In the genomic region with DNA sequence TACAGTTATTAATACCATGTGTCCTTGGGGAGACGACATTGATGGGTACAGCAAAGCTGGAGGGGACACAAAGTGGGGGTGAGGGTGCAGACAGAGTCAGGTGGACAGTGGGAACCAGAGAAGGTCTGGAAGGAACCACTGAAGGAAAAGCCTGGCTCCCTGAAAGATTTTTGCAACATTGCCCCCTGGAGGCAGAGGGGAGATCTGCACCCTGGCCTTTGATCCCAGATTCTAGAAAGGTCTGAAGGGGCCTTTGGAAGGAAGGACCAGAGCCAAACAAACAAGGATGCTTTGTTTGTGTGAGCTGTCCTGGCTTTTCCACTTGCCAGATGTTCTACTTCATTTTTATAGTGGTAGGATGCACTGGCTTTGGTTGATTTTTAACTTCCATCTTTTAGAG, we compare ENCODE assay signal across 9 mouse cellular contexts. TPM values are rescaled to one million over a fixed set of nuclear protein-coding genes. Genes with fewer than 3 reads are reported as not detected.
DNase-seq lines count a peak whose midpoint lies in the region; ATAC-seq and TF ChIP-seq lines count a peak whose summit lies in the region.
"Had no signal": no experiment of that assay in that cellular context is flagged by ENCODE, and none has a peak within 500 bp of the region (broad histone marks: within the 10 kb centered on the region; RNA-seq: fewer than 3 reads in every experiment).

No protein-coding gene starts in this region.

- 0 out of 2 replicates have a peak, but pooled peaks have one; percentile 41 for ATAC-seq in cerebellum, adult (ENCODE audit: insufficient number of reproducible peaks, low FRiP score, low TSS enrichment)

- H3K4me1 ChIP-seq in lung, adult 2 months (ENCODE audit: control insufficient read depth, insufficient read depth, low read length): peaks cover 4% of the 10 kb centered on the region; the same call in 1 of the 2 replicates

- WGBS in lung, adult 2 months: 8% methylated on average over 1 of the region's 1 CpGs

- H3K4me3 ChIP-seq in lung, adult 2 months (replicated peaks; ENCODE audit: extremely low read depth, low read depth, low read length): no peak overlapping the region

- H3K27me3 ChIP-seq in splenic B cell, adult 2 months (ENCODE audit: control insufficient read depth, insufficient read depth, low read length, poor library complexity, severe bottlenecking): no peaks in the 10 kb centered on the region

- H3K36me3 ChIP-seq in splenic B cell, adult 2 months (ENCODE audit: control insufficient read depth, insufficient read depth, low read length, poor library complexity, severe bottlenecking): no peaks in the 10 kb centered on the region

- no peak for TF ChIP-seq POLR2A in lung, adult 2 months (IDR thresholded peaks at IDR 0.05; ENCODE audit: borderline replicate concordance, extremely low read depth, low read depth, low read length)

- peak; percentile 90 for TF ChIP-seq CTCF in lung, adult 2 months (IDR thresholded peaks at IDR 0.05; ENCODE audit: insufficient read depth, low read length)

- no peak for DNase-seq in cerebellum, adult 11-12 months
- peak; percentile 53 to 61 for DNase-seq in right cerebral cortex, adult 2 months (ENCODE audit: low spot score in 2 of 2)
- DNase-seq in right cerebral cortex, adult 18-20 months: no peak
- DNase-seq in cerebellum, postnatal 14 days: peak; percentile 83 to 85
- DNase-seq in heart, postnatal 4 days: peak; percentile 78
- DNase-seq in lung, adult 2 months: peak; percentile 63
- peak; percentile 41 for DNase-seq in splenic B cell, adult 2 months (ENCODE audit: low read depth, low spot score)

RNA-seq across cellular contexts. Expression of a gene that starts 0.7 kb away (rescaled TPM):
- 1 to 10 TPM; 4.0 to 4.2 TPM for total RNA-seq in heart, postnatal 4 days (2021)
- polyA plus RNA-seq in lung, adult 2 months (2012; rRNA removed): 16.5 and 18.0 TPM in 2 replicates

RNA-seq across cellular contexts. Expression of a gene that starts 19.6 kb away (rescaled TPM):
- not detected for total RNA-seq in heart, postnatal 4 days (2021)
- polyA plus RNA-seq in lung, adult 2 months (2012; rRNA removed): not detected in 2 replicates

RNA-seq across cellular contexts. Expression of a gene that starts 52.8 kb away (rescaled TPM):
- not detected for total RNA-seq in heart, postnatal 4 days (2021)
- not detected in 2 replicates for polyA plus RNA-seq in lung, adult 2 months (2012; rRNA removed)
- total RNA-seq: layer of hippocampus, postnatal 36 days had no signal

Comparison
In these comparisons a context has a peak if more than half of its experiments do, and no peak if none do; other contexts are left out.
1. DNase-seq: peak in right cerebral cortex, adult 2 months (2 of 2), cerebellum, postnatal 14 days (2 of 2), heart, postnatal 4 days (single experiment), lung, adult 2 months (single experiment) and splenic B cell, adult 2 months (single experiment); none in cerebellum, adult 11-12 months (single experiment) and right cerebral cortex, adult 18-20 months (single experiment).